Mouse (Mus musculus) limb, embryonic 14.5 days (tissue): Measurements from ENCODE around the gene Leap2. TPM values are rescaled to one million over a fixed set of nuclear protein-coding genes. Genes with fewer than 3 reads are reported as not detected.

Experiments used
- ATAC-seq: fragments of 200-750 bp; cut with Nextera tagmentation; 2 replicates; pipeline ENCODE4 v1.8.0; 2017; ENCODE audit warnings: low read depth, moderate number of reproducible peaks, moderate TSS enrichment; ENCODE audit not compliant: low FRiP score
- DNase-seq: peaks from one replicate; pipeline ENCODE4 v3.0.0-alpha.2; 2015; ENCODE audit warnings: low spot score
- H3K27ac ChIP-seq: fragments of 300-500 bp; sonication (generic); replicated peaks from 2 replicates; pipeline ENCODE4 v1.5.1; 2014; ENCODE audit warnings: low read depth, mild to moderate bottlenecking, low read length, moderate library complexity, mixed read lengths
- H3K27me3 ChIP-seq: fragments of 300-500 bp; sonication (generic); 2 replicates; pipeline ENCODE4 v1.6.1; 2014; ENCODE audit warnings: low read length, mixed read lengths; ENCODE audit not compliant: control insufficient read depth, insufficient read depth
- H3K36me3 ChIP-seq: fragments of 300-500 bp; sonication (generic); 2 replicates; pipeline ENCODE4 v1.6.1; 2014; ENCODE audit warnings: mild to moderate bottlenecking, low read length, moderate library complexity, mixed read lengths; ENCODE audit not compliant: control insufficient read depth, insufficient read depth
- H3K4me1 ChIP-seq: fragments of 300-500 bp; sonication (generic); 2 replicates; pipeline ENCODE4 v1.6.1; 2014; ENCODE audit warnings: antibody characterized with exemption, low read length, mixed read lengths; ENCODE audit not compliant: control insufficient read depth, insufficient read depth
- H3K4me2 ChIP-seq: fragments of 300-500 bp; sonication (generic); replicated peaks from 2 replicates; pipeline ENCODE4 v1.6.1; 2014; ENCODE audit warnings: low read depth, mild to moderate bottlenecking, low read length, moderate library complexity; ENCODE audit not compliant: severe bottlenecking
- H3K4me3 ChIP-seq: fragments of 300-500 bp; sonication (generic); replicated peaks from 2 replicates; pipeline ENCODE4 v1.5.1; 2014; ENCODE audit warnings: low read length
- H3K9ac ChIP-seq: fragments of 300-500 bp; sonication (generic); 2 replicates; pipeline ENCODE4 v1.6.1; 2014; ENCODE audit warnings: mild to moderate bottlenecking, low read depth, low read length, moderate library complexity; ENCODE audit not compliant: severe bottlenecking
- H3K9me3 ChIP-seq: fragments of 300-500 bp; sonication (generic); 2 replicates; pipeline ENCODE4 v1.6.1; 2016; ENCODE audit warnings: low read length; ENCODE audit not compliant: control insufficient read depth
- POLR2A ChIP-seq: fragments of 200-500 bp; IDR thresholded peaks from 2 replicates; pipeline ENCODE4 v1.8.0; 2012; ENCODE audit warnings: inconsistent platforms, mild to moderate bottlenecking, moderate library complexity, borderline replicate concordance; ENCODE audit not compliant: insufficient read depth, insufficient read length; ENCODE audit errors: extremely low read depth
- WGBS: fragments of 180-500 bp; shearing (Covaris S2); extraction: QIAGEN DNeasy Blood & Tissue Kit; methylation state at CpG from one replicate; pipeline ENCODE4 v1.1.7; 2014; 5-methylcytosine and 5-hydroxymethylcytosine counted together
- polyA plus RNA-seq, 2 experiments: library from polyadenylated mRNA; depleted of rRNA in 1 of 2; stranded (reverse) in 1 of 2; unstranded in 1 of 2; fragments of >200 nt; fragmentation: Nextera tagmentation in 1 of 2; extraction: Ambion mirVana in 1 of 2; gene quantifications; 2 replicates each; pipeline versions ENCODE4 v1.2.1 to v1.2.3; 2012 to 2014

The Leap2 gene
- polyA plus RNA-seq, 2 experiments, result not detected

DNA sequence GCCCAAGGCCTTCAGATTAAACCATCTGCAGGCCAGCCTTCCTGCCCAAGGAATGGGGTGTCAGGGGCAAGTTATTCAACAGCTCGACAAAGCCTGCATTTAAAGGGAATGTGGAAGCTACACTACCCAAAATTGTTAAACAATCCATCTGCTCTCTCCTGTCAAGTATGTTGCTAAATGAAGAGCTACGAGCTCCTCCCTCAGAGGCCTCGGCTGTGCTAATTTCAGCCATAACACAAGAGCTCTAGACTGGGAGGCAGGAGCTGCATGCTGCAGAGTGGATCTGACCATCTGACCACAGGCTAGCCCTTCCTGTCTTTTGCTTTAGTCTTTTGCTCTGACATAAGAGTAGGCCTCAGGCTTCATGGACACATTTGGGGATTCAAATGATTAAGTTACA lies 2.3 kb upstream of the Leap2 start:
- no peaks in the 10 kb centered on the region for H3K27me3 ChIP-seq
- peaks cover 6% of the 10 kb centered on the region for H3K4me1 ChIP-seq
- ATAC-seq, result no peak
- WGBS, result 56% methylated on average over 3 of the region's 3 CpGs
- H3K9ac ChIP-seq, result no peak overlapping the region
- no peak overlapping the region for H3K4me2 ChIP-seq
- H3K9me3 ChIP-seq, result no peaks in the 10 kb centered on the region
- no peak overlapping the region for H3K27ac ChIP-seq
- H3K4me3 ChIP-seq, result no peak overlapping the region
- peaks cover 25% of the 10 kb centered on the region for H3K36me3 ChIP-seq
- TF ChIP-seq POLR2A, result no peak
- DNase-seq, result no peak

DNA sequence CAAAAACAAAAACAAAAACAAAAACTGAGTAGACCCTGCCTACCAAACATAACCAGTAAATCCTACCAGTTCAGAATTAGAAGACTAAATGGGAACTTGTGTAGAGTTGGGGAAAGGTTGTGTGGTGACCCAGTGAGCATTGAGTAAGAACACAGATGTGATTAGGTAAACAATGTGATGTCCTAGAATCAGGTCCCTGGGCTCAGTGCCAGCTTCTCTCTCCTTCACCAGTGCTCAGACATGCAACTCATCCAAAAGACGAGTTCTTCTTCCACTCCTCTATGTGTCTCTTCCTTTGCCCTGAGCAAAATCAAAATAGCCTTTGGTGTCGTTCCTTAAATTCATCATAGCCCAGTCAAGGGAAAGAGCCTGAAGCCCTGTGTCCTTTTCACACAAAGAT lies 1.9 kb upstream of the Leap2 start:
- Histone ChIP-seq H3K4me2 (no peak overlapping the region), H3K9me3 (no peaks in the 10 kb centered on the region), H3K27ac (no peak overlapping the region), H3K4me3 (no peak overlapping the region), H3K36me3 (peaks cover 29% of the 10 kb centered on the region), H3K4me1 (peaks cover 6% of the 10 kb centered on the region), H3K27me3 (no peaks in the 10 kb centered on the region), H3K9ac (no peak overlapping the region)
- ATAC-seq, result no peak
- WGBS, result 80% methylated on average over 2 of the region's 2 CpGs
- no peak for DNase-seq
- no peak for TF ChIP-seq POLR2A

DNA sequence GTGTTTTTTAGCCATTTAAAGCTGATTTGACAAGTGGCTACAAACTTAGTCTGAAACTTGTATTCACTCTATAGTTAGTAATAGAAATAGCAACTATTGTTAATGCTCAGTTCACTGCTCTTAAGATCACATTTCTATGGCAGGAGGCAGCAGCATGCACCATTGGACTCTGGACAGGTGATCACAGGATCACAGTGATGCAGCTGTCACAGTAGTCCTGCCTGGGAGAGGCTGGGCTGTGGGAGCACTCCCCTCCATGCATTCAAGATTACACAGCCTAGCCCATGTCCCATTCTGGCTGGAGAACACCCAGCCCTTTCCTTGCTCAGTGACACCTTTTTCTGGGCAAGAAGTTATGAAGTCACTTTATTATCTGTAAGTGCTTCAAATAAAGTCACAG lies 4.9 kb downstream of the Leap2 start:
- Histone ChIP-seq H3K4me2 (no peak overlapping the region), H3K4me3 (no peak overlapping the region), H3K27me3 (no peaks in the 10 kb centered on the region), H3K9ac (no peak overlapping the region), H3K4me1 (no peaks in the 10 kb centered on the region), H3K27ac (no peak overlapping the region), H3K9me3 (no peaks in the 10 kb centered on the region), H3K36me3 (peaks cover 73% of the 10 kb centered on the region)
- TF ChIP-seq POLR2A, result no peak
- no peak for DNase-seq
- no peak for ATAC-seq

DNA sequence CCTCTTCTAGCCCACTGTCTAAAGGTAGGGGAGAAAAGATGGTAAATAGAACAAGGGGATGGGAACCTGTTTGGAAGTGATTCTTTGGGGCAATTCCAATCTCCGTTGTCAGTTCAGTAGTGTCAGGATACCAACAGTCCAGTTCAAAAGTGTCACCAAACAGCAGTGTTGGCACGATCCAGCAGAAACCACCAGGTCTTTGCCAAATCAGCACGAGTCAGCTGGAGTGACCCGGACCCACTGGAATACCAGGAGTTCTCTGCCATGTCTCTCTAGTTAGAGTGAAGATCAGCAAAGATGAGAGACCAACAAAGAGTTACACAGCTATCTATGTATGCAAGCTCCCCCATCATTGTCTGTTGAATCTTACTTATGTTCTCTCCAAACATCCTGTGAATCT lies 9.1 kb downstream of the Leap2 start:
- no peak for ATAC-seq
- H3K36me3 ChIP-seq, result peaks cover 93% of the 10 kb centered on the region

DNA sequence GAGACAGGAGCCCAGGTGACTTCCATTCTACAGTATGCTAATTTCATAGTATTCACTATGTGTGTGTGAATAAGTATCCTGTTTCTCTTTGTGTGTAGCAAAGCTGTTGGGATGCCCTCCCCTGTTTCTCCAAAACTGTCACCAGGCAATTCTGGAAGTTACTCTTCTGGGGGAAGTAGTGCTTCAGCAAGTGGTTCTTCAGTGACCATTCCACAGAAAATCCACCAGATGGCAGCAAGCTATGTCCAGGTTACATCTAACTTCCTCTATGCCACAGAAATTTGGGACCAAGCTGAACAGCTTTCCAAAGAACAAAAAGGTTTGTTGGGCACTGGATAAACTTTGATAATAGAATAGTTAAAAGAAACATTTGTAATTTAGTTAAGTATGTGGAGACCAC lies 11.2 kb downstream of the Leap2 start:
- Histone ChIP-seq H3K4me3 (no peak overlapping the region), H3K27ac (no peak overlapping the region), H3K36me3 (peaks cover 88% of the 10 kb centered on the region), H3K4me2 (no peak overlapping the region), H3K9ac (no peak overlapping the region), H3K27me3 (no peaks in the 10 kb centered on the region), H3K4me1 (no peaks in the 10 kb centered on the region), H3K9me3 (no peaks in the 10 kb centered on the region)
- no peak for ATAC-seq
- no peak for TF ChIP-seq POLR2A
- DNase-seq, result peak; percentile 23

More for the DNA sequence above, 9.1 kb downstream of the Leap2 start:
- no peaks in the 10 kb centered on the region for H3K27me3 ChIP-seq
- no peak overlapping the region for H3K9ac ChIP-seq
- 94% methylated on average over 4 of the region's 4 CpGs for WGBS
- H3K27ac ChIP-seq, result no peak overlapping the region
- H3K4me2 ChIP-seq, result no peak overlapping the region
- no peaks in the 10 kb centered on the region for H3K9me3 ChIP-seq
- TF ChIP-seq POLR2A, result no peak
- no peaks in the 10 kb centered on the region for H3K4me1 ChIP-seq
- H3K4me3 ChIP-seq, result no peak overlapping the region
- DNase-seq, result no peak

DNA sequence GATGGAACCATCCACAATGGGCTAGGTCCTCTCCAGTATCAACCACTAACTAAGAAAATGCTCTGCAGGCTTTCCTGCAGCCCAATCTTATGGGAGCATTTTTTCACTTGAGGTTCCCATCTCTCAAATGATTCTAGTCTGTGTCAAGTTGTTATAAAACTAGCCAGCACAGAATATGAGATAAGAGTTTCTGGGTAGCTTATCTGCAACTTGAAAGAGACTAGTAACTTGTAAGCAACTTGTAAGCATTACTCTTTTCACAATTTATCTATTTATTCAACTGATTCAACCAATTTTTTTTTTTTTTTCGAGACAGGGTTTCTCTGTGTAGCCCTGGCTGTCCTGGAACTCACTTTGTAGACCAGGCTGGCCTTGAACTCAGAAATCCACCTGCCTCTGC lies 19.3 kb downstream of the Leap2 start:
- 86% methylated on average over 1 of the region's 1 CpGs for WGBS
- no peak for TF ChIP-seq POLR2A

More for the DNA sequence above, 19.3 kb downstream of the Leap2 start:
- Histone ChIP-seq H3K9me3 (no peaks in the 10 kb centered on the region), H3K9ac (no peak overlapping the region), H3K27ac (no peak overlapping the region), H3K4me2 (no peak overlapping the region), H3K27me3 (no peaks in the 10 kb centered on the region), H3K4me1 (no peaks in the 10 kb centered on the region), H3K4me3 (no peak overlapping the region), H3K36me3 (peaks cover 88% of the 10 kb centered on the region)
- DNase-seq (no peak), ATAC-seq (no peak)
